Mouse (Mus musculus) thymus, postnatal 36 days (tissue): ENCODE data around the gene Vps50.
"Not testable (repeated sequence)": the region's sequence is repeated elsewhere in the genome, so short reads cannot be mapped to it uniquely, and the experiment has no call there.

ENCODE experiments used
- DNase-seq, 2 experiments: peaks; one replicate each; pipeline ENCODE4 v3.0.0; 2022; ENCODE audit warnings: mixed read lengths in 2 of 2

Gene Vps50

GRCm38 (mm10) chr6:3498162-3498848 is at the start of gene Vps50, which contains the start of gene Hepacam2:
Gene Vps50, plus strand, starts transcription at chr6:3498382.
Gene Hepacam2, minus strand, starts transcription at chr6:3498298.
- peak; percentile 78 to 84 for DNase-seq

DNA sequence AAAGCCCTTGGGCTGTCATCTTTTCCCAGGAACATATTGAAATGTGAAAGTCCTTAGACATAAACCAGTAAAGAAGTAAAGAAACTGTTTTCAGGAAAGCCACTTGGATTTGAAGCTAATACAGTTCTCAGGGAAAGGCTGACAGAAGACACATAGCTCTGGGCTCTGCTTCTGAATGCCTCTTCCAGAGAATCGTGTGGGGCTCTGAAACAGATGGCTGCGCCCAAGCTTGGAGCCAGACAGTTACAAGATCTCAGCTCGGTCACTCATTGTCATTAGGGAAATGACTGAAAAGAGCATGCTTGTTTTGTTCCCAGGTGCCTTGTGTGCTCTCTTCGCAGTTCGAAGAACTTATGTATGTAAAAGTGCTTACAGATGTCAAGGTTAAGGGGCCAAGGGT is 43.8 kb upstream of the Vps50 start:
- no peak for DNase-seq

DNA sequence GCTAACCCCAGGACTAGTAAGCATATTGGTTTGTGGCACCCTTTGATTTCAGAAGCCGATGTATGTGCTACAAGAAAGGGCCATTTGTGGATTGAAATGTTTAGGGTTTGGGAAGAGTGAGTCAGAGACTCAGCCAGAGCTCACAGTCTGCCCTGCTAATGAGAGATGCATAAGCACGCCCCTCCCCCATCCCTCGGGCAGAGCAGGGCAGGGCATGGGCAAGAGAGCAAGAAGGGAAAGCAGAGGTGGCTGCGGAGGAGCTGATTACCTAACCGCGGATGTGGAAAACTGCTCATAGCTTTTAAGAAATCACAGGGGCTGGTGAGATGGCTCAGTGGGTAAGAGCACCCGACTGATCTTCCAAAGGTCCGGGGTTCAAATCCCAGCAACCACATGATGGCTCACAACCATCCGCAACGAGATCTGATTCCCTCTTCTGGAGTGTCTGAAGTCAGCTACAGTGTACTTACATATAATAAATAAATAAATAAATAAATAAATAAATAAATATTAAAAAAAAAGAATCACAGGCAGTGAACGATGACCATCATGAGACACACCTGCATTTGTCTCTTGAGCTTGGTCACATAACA is 42.1 kb upstream of the Vps50 start:
- no peak for DNase-seq

GRCm38 (mm10) chr6:3463026-3463425 is 35.2 kb upstream of the Vps50 start:
- no peak for DNase-seq

DNA sequence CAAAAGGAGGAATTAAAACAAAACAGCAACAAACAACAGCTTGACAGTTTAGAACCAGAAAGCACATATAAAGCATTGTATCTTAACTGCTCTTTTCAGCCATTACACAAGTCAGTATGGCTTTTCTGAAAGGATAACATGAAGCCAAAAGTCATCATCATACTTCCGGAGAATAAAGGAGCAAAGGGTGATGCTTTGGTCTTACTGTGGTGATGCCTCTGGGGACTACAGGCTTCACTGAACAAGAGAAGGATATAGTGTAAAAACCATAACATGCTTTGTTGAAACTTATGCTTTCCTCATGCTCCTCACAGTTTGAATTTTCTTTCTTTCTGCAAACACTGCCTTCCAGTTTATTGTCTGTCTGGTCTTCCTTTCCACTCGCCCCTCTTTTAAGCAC is 34.6 kb upstream of the Vps50 start:
- no peak for DNase-seq

- no peak for DNase-seq
Observed at GRCm38 (mm10) chr6:3468627-3469026, 29.6 kb upstream of the Vps50 start.

GRCm38 (mm10) chr6:3470706-3471105 is 27.5 kb upstream of the Vps50 start:
- DNase-seq, result no peak

DNA sequence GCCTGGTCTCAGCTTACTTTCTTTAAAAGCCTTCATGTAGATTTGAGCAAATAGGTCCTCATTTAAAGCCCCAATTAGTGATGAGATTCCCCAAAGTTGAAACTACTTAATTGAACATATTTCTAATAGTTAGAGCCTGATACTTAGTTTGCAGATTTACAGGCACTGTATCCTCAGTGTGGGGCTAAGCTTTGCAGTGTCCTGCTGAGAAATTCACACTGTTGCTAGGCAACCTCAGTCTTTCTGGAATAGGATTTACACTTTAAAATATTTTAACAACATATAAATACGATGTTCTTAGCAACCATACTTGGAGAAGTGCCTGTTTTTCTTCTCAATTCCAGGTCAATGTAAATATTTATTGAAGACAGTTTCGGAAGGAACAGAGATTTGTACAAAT is 21.9 kb upstream of the Vps50 start:
- DNase-seq, result no peak

GRCm38 (mm10) chr6:3479853-3480252 is 18.3 kb upstream of the Vps50 start:
- DNase-seq, result no peak

DNA sequence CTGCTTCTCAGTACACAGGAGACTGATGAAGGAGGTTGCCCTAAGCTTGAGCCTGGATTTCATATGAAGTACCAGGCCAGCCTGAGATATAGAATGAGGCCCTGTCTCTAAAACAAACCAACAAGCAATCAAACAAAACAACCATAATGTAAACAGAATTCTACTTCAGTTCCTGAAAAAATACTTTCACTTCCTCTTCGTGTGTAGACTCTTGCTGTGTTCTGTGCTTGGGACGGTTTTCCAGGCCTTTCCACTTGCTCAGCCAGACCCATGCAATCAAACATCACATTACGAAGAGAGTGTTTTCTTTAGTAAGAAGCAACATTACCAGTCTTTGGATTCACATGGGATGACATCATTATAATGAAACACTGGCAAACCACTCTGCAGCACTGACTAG is 16.5 kb upstream of the Vps50 start:
- DNase-seq, result no peak

DNA sequence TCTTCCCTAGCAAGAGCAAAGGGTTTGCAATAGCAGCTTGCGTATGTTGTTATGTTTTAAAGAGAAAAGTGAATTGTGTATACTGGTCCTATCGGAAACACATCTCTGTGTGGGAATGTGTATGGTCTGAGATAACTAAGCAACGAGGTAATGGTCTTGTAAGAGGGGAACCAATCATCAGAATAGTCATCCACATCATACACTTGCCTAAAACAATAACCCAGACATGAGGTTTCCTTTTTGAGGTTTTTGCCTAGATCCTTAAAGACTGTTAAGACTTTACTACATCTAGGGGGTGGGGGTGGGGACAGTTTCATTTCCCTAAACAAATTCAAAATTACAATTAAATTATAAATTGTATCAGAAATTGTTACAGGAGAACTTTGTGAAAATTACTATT is 13.0 kb upstream of the Vps50 start:
- DNase-seq, result no peak

DNA sequence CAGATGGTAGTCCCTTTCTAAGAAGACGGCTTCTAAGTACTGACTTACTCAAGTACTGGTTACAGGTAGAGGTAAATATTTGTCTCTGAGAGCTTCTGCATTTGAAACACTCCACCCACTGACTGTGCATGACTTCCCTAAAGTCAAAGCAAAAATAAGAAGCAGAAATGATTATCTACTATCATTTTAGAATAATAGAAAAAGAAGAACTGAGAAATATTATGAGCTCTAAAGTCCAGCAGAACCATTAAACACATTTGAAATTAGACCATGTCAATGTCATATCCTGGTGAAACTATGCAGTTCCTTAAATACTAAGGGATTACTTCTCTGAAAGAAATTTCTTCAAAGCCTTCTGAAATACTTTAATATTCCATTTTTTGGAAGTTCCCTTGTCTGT is 10.8 kb upstream of the Vps50 start:
- DNase-seq, result no peak

- DNase-seq, result no peak
Observed at GRCm38 (mm10) chr6:3494285-3494684, 3.9 kb upstream of the Vps50 start.

DNA sequence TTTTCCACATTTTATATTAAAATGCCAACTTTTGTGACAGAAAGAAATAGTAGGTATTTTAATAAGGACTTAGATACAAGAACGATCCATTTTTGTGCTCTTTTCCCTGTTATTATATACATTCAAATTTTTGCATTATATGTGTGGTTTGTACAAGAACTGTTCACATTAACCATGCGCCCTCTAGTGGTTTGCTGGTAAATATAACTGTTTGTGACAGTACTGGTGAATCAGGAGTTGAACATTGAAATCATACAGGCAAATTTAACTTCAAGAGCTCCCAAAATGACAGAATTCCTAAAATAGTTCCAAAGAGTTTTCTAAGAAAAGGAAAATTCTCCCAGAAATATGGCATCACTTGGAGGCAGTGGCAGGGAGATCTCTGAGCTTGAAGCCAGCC is 2.0 kb upstream of the Vps50 start:
- no peak for DNase-seq

DNA sequence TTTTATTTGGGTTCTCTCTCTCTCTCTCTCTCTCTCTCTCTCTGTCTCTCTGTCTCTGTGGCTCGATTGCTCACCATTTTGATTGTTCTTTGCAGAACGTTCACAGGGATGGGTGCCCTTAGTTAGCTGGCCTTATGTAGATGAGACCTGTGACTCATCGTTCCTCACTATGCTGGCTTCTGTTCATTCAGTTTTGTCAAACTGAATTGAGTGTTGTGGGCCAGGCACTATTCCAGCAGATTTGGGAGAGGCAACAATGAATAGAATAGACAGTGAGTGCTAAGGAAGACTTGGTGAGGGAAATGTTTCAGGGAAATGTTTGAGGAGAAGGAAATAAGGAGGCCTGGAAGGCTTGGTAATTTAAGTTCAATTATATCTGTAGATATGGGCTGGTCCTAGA is 2.1 kb downstream of the Vps50 start:
- DNase-seq, result no peak

- no peak for DNase-seq
Observed at GRCm38 (mm10) chr6:3505289-3505688, 7.1 kb downstream of the Vps50 start.

GRCm38 (mm10) chr6:3507078-3507477 is 8.9 kb downstream of the Vps50 start:
- DNase-seq, result no peak

GRCm38 (mm10) chr6:3508151-3508550 is 10.0 kb downstream of the Vps50 start:
- DNase-seq, result not testable (repeated sequence)

DNA sequence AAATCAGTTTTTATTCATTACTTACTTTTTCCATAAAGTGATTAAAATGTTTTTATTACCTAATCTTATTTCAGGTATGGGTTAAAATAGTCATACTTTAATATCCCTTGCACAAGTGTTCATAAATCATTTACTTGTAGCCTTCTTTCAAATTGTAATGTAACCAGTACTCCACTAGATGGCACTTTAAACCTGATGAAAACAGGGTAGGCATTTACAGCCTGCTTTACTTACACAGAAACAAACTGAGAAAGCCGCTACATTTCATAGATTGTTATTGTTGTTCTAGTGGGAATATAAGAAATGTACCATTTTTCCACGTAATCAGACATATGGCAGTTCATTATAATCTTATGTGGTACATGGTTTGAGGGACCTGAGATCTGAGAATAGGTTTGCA is 11.6 kb downstream of the Vps50 start:
- DNase-seq, result no peak

DNA sequence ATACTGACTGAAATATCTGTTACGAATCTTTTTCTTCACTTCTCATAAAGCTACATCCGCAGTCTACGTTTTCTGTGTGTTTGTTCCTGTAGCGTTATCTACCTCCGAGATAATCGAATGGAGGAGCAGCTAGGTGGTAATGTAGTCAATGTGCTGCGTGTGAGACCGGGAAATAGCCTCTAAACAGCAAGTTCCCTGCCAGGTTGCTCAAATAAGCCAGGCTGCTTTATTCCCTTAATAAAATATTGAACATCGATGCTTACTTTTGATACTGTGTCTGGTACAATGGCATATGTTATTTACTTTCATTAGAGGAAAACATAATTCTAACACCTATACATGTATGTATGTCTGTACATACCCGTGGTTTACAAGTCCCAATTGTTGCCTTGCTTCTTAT is 12.9 kb downstream of the Vps50 start:
- no peak for DNase-seq

DNA sequence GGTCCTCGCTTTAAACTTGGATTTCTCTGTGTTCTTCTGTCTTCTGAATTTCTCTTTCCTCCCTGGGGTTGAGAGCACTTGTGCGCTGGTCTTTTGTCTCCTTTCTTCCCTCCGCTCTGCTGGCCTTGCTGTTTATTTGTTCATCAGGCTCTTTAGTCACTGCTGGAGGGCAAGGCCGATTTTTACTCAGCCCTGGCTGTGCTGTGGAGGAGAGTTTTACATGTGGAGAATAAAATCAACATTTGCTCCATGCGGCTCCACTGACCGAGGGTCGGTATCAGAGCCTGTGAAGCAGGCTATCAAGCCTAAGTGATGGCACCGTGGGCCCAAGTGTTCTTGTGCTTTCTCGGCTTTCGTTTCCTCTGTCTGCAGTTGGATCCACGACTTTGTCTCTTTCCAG is 13.4 kb downstream of the Vps50 start:
- DNase-seq, result no peak

- DNase-seq, result no peak
Observed at GRCm38 (mm10) chr6:3512611-3513010, 14.4 kb downstream of the Vps50 start.

DNA sequence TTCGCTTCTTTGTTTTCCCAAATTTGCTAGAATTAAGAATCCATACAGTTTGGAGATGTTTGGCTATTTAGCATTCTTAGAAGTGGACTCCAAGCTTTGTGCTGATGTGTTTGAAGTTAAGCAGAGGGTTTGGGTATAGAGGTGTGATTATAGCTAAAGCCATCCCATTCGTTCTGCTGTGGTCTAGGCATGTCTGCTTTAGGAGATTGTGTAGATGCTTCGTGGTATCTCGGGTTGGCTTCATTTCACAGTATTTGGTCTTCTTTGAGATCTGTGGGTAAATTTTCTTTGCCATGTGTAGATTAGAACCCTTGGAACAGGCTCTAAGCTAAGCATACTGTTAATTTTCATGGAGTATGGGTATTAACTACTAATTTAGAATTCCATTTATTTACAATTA is 30.0 kb downstream of the Vps50 start:
- no peak for DNase-seq

GRCm38 (mm10) chr6:3531445-3531844 is 33.3 kb downstream of the Vps50 start:
- DNase-seq, result no peak

DNA sequence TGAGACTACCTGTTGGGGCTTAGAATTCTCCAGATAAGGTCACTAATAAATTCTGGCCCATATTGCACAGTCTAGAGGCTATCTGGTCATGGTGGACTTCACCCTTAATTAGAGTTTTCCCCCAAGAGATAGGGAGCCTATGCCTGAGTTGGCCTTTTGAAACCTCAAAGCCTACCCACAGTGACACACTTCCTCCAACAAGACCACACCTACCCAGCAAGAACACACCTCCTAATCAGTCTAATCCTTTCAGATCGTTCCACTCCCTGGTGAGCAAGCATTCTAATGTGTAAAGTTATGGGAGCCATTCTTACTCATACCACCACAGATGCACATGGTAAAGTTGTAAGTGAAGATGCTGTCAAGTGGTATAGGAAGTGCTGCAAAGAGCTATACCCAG is 37.9 kb downstream of the Vps50 start:
- no peak for DNase-seq
